Mouse (Mus musculus): ENCODE results near the gene Scarb1.

DNA sequence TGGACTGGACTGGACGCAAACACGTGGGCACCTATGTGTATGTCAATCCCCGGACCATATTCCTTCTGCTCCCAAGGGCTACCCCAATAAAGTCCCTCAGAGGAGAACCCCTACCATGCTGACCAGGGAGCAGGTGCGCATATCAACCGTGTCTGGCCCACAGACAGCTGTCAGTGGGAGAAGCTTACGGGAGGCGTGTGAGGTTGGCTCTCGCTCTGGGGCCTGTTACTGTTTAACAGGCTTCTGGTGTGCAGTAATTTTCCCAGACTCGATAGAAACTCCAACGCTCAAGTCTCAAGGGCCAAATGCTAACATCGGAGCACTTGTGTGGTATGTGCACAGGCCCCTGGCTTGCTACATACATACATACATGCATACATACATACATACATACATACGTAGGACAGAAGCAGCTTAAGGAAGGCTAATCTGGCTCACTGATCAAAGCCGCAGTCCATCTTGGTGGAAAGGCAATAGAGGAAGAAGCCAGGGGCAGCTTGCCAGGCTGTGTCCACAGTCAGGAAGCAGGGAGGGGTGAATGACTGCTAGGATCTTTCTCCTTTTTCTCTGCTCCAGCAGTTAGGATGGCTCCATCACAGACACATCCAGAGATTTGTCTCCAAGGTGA is 27.8 kb downstream of the Scarb1 start:
- TF ChIP-seq CTCF (IDR thresholded peaks at IDR 0.05; ENCODE audit: low read depth, low read length) (no peak), POLR2A (IDR thresholded peaks at IDR 0.05; ENCODE audit: insufficient read depth, low read length) (no peak)
